Mouse (Mus musculus) neutrophil, adult 83 days (primary cell): Measurements from ENCODE around the gene Gm29582. TPM values are rescaled to one million over a fixed set of nuclear protein-coding genes. Genes with fewer than 3 reads are reported as not detected.

Experiments used
- total RNA-seq, 2 experiments: library from RNA; stranded (reverse); gene quantifications; one replicate each; pipeline ENCODE4 v1.2.4; 2023

Gm29582 gene
- not detected for total RNA-seq

GRCm38 (mm10) chrY:30738461-30738860 is at the start of gene Gm29582:
Gene Gm29582 (minus strand): TSS chrY:30738561.

